Mouse (Mus musculus): ENCODE results near the gene Pcgf1. TPM values are rescaled to one million over a fixed set of nuclear protein-coding genes. Genes with fewer than 3 reads are reported as not detected.

Pcgf1 gene
- polyA plus RNA-seq, 1 experiment, result 13.0 TPM

DNA sequence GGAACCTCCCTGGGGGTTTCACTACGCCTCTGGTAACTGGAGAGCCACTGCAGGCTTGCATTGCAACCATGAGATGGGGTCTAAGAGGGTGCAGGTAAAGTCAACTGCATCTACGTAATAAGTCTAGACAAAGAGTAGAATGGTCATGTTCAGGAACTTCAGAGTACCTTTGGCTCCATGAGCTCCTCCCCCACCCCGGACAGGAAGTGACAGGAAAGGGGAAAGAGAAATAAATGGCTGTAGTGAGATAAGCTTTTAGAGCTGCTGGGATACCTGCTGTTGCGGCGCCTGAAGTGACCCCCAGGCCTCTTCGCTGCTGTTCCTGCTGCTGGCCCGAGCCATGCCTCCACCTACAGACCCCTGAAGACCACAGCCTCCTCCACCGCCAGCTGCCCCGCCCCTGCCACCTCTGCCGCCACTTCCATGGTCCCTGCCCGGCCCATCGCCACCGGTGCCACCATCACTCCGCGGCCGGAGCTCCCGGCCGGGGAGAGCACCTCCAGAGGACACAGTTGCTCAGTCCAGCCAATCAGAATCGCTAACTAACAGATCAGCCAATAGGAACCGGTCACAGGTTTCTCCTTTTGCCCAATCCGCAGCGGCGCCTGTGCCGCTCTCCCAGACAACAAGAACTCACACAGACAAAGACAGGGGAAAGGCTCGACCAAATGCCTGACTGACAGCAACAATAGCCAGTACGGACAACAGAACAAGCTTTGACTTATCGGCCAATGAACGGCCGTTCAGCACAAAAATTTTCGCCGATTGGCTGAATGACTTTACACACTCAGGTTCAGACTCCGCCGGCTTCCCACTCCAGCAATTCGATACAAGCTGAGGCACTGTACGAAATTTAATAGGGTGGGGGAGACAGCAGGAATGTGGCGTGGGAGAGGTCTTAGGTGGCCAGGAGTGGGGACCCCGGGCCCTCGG, 43.5 kb downstream of the Pcgf1 start, which contains the start of gene Wbp1:
TSS of gene Wbp1 (minus strand) at position 630 of the 933 bp plus-strand sequence.
- H3K79me2 ChIP-seq (ENCODE audit: control insufficient read depth, insufficient read depth), result peaks cover 25% of the 10 kb centered on the region
- H3K27me3 ChIP-seq (ENCODE audit: control insufficient read depth, insufficient read depth, insufficient read length), result no peaks in the 10 kb centered on the region
- no peaks in the 10 kb centered on the region for H3K36me3 ChIP-seq (ENCODE audit: control insufficient read depth, insufficient read depth)
- H3K4me3 ChIP-seq, result peak within 1 kb of the TSS; percentile 59
- peak within 1 kb of the TSS; percentile 100 for H3K4me2 ChIP-seq (ENCODE audit: low read depth)
- peak within 1 kb of the TSS; percentile 29 for H3ac ChIP-seq (ENCODE audit: control insufficient read depth, insufficient read length)
- TF ChIP-seq TCF3 (IDR thresholded peaks at IDR 0.05; ENCODE audit: insufficient read length, low read depth), result no peak
- no peak for TF ChIP-seq MAX (IDR thresholded peaks at IDR 0.05; ENCODE audit: low read depth)
- TF ChIP-seq REST (IDR thresholded peaks at IDR 0.05; ENCODE audit: insufficient read depth, insufficient read length), result no peak
- TF ChIP-seq E2F4 (IDR thresholded peaks at IDR 0.05; ENCODE audit: insufficient read depth), result no peak
- TF ChIP-seq POLR2A (IDR thresholded peaks at IDR 0.05; ENCODE audit: insufficient read length, low read depth), result peak; percentile 92
- no peak for TF ChIP-seq CEBPB (IDR thresholded peaks at IDR 0.05; ENCODE audit: insufficient read depth, poor library complexity, severe bottlenecking)
- TF ChIP-seq MYOD1 (IDR thresholded peaks at IDR 0.05; ENCODE audit: control insufficient read depth in 1 of 3, insufficient read length in 2 of 3, low read depth in 2 of 3), result peak in 1 of 3 experiments; percentile 12
- peak in 1 of 3 experiments; percentile 41 for TF ChIP-seq MYOG (IDR thresholded peaks at IDR 0.05; ENCODE audit: control insufficient read depth in 1 of 3, insufficient read depth in 1 of 3, insufficient read length in 2 of 3, low read depth in 2 of 3)
- no peak for TF ChIP-seq SRF (IDR thresholded peaks at IDR 0.05; ENCODE audit: control insufficient read depth, insufficient read length, low read depth)
- peak; percentile 97 for TF ChIP-seq POLR2AphosphoS2 (IDR thresholded peaks at IDR 0.05; ENCODE audit: insufficient read length, low read depth)
- TF ChIP-seq TCF12 (IDR thresholded peaks at IDR 0.05; ENCODE audit: insufficient read depth, poor library complexity, severe bottlenecking), result no peak
- no peak for TF ChIP-seq USF1 (IDR thresholded peaks at IDR 0.05; ENCODE audit: low read depth)

DNA sequence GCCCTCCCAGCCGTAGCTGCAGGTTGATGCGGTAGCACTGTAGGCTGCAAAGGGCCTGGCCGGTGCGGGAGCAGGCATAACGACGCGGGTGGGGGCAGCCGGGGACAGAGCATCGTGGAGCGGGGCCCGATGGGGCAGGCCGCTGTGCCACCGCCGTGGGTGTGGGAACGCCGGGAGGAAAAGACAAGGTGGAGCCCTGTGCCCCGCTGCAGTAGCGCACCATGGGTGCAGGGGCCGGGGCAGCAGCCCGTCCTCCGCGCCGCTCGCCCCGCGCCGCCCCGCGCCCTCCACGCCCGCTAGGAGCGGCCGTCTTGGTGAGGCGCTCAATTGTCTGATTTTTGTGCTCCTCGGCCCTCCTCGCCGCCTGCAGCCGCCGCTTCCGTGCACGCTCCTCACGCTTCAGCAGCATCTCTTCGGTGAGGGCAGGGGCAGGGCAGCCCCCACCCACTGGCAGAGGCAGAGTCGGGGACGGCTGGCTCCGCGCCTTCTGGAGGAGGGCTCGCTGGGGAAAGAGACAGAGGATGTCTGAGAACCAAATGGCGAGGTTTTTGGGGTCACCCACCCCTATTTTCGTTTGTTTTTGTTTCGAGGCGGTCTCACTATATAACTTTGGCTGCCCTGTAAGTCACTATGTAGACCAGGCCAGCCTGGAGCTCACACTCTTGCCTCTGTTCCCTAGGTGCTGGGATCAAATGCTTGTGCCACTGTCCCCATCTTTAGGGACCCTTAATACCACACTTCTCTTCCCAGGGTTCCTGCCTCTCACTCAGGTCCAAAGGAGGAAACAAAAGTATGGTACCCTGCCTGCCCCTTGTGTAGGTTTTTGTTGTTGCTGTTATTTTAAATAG, 44.4 kb downstream of the Pcgf1 start:
- H3K4me2 ChIP-seq (ENCODE audit: low read depth), result peak overlapping the region; percentile 85
- H3K79me2 ChIP-seq (ENCODE audit: control insufficient read depth, insufficient read depth), result peaks cover 16% of the 10 kb centered on the region
- peak overlapping the region; percentile 29 for H3ac ChIP-seq (ENCODE audit: control insufficient read depth, insufficient read length)
- no peak for TF ChIP-seq SRF (IDR thresholded peaks at IDR 0.05; ENCODE audit: control insufficient read depth, insufficient read length, low read depth)
- TF ChIP-seq CEBPB (IDR thresholded peaks at IDR 0.05; ENCODE audit: insufficient read depth, poor library complexity, severe bottlenecking), result no peak
- no peak for TF ChIP-seq MYOD1 (IDR thresholded peaks at IDR 0.05; ENCODE audit: control insufficient read depth in 1 of 3, insufficient read length in 2 of 3, low read depth in 2 of 3)
- no peak for TF ChIP-seq TCF3 (IDR thresholded peaks at IDR 0.05; ENCODE audit: insufficient read length, low read depth)
- no peak for TF ChIP-seq USF1 (IDR thresholded peaks at IDR 0.05; ENCODE audit: low read depth)
- no peak for TF ChIP-seq POLR2AphosphoS2 (IDR thresholded peaks at IDR 0.05; ENCODE audit: insufficient read length, low read depth)
- no peak for TF ChIP-seq MYOG (IDR thresholded peaks at IDR 0.05; ENCODE audit: control insufficient read depth in 1 of 3, insufficient read depth in 1 of 3, insufficient read length in 2 of 3, low read depth in 2 of 3)
- TF ChIP-seq E2F4 (IDR thresholded peaks at IDR 0.05; ENCODE audit: insufficient read depth), result no peak
- no peak for TF ChIP-seq POLR2A (IDR thresholded peaks at IDR 0.05; ENCODE audit: insufficient read length, low read depth)
- no peak for TF ChIP-seq TCF12 (IDR thresholded peaks at IDR 0.05; ENCODE audit: insufficient read depth, poor library complexity, severe bottlenecking)
- TF ChIP-seq MAX (IDR thresholded peaks at IDR 0.05; ENCODE audit: low read depth), result no peak
- no peaks in the 10 kb centered on the region for H3K27me3 ChIP-seq (ENCODE audit: control insufficient read depth, insufficient read depth, insufficient read length)
- H3K36me3 ChIP-seq (ENCODE audit: control insufficient read depth, insufficient read depth), result no peaks in the 10 kb centered on the region
- peak overlapping the region; percentile 59 for H3K4me3 ChIP-seq

DNA sequence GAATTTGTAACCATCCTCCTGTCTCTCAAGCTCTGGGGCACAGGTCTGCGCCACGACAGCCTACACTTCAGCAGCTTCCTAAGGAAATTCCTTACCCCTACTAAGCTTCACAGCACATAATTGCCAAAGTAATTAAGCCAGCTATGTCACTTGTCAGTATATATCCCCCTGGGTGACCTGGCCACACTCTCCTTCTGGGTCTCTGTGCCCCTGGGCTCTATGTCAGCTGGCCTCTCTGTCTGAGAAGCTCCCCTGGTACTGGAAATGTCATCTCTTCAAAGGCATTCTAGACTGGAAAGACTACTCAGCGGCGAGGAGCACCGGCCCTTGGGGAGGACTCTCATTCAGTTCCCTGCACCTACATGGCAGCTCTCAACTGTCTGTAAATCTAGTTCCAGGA, 45.3 kb downstream of the Pcgf1 start:
- Histone ChIP-seq H3K4me3 (peak overlapping the region; percentile 59), H3ac (ENCODE audit: control insufficient read depth, insufficient read length) (no peak overlapping the region), H3K79me2 (ENCODE audit: control insufficient read depth, insufficient read depth) (peaks cover 15% of the 10 kb centered on the region), H3K4me2 (ENCODE audit: low read depth) (peak overlapping the region; percentile 85), H3K27me3 (ENCODE audit: control insufficient read depth, insufficient read depth, insufficient read length) (no peaks in the 10 kb centered on the region), H3K36me3 (ENCODE audit: control insufficient read depth, insufficient read depth) (no peaks in the 10 kb centered on the region)
- TF ChIP-seq POLR2AphosphoS2 (IDR thresholded peaks at IDR 0.05; ENCODE audit: insufficient read length, low read depth) (no peak), REST (IDR thresholded peaks at IDR 0.05; ENCODE audit: insufficient read depth, insufficient read length) (no peak), MAX (IDR thresholded peaks at IDR 0.05; ENCODE audit: low read depth) (no peak), E2F4 (IDR thresholded peaks at IDR 0.05; ENCODE audit: insufficient read depth) (no peak)

DNA sequence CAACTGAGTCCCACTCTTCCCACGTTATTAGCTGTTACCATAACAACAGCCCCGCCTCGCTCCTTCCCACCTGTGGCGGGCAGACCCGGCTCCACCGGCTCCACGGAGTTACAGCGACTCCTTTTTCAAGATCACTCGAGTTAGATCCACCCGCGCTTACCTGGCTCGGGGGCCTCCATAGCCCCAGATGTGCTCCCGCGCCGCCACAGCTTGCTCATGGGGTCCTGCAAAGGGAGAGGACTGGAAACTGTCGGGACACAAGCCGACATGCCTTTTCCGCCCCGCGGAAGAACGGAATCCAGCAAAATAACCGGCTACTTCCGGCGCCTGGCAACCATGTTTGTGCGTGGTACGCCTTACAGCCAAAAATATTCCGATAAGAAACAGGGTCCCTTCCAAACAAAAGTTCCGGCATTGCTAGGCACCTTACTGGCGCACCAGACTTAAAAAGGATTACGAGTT, 47.2 kb downstream of the Pcgf1 start:
- TF ChIP-seq POLR2AphosphoS2 (IDR thresholded peaks at IDR 0.05; ENCODE audit: insufficient read length, low read depth) (peak; percentile 76), REST (IDR thresholded peaks at IDR 0.05; ENCODE audit: insufficient read depth, insufficient read length) (no peak), SRF (IDR thresholded peaks at IDR 0.05; ENCODE audit: control insufficient read depth, insufficient read length, low read depth) (peak; percentile 59), MYOG (IDR thresholded peaks at IDR 0.05; ENCODE audit: control insufficient read depth in 1 of 3, insufficient read depth in 1 of 3, insufficient read length in 2 of 3, low read depth in 2 of 3) (no peak), POLR2A (IDR thresholded peaks at IDR 0.05; ENCODE audit: insufficient read length, low read depth) (peak; percentile 63)
- Histone ChIP-seq H3K27me3 (ENCODE audit: control insufficient read depth, insufficient read depth, insufficient read length) (no peaks in the 10 kb centered on the region), H3K4me3 (peak overlapping the region; percentile 61), H3K79me2 (ENCODE audit: control insufficient read depth, insufficient read depth) (peaks cover 15% of the 10 kb centered on the region), H3K36me3 (ENCODE audit: control insufficient read depth, insufficient read depth) (no peaks in the 10 kb centered on the region), H3ac (ENCODE audit: control insufficient read depth, insufficient read length) (peak overlapping the region; percentile 23), H3K4me2 (ENCODE audit: low read depth) (peak overlapping the region; percentile 96)
